Mouse (Mus musculus) gonadal fat pad, adult 2 months (tissue): Measurements from ENCODE around the gene Abcc5. TPM values are rescaled to one million over a fixed set of nuclear protein-coding genes. Genes with fewer than 3 reads are reported as not detected.
"Not testable (repeated sequence)": the region's sequence is repeated elsewhere in the genome, so short reads cannot be mapped to it uniquely, and the experiment has no call there.

Experiments
- DNase-seq: peaks from one replicate; pipeline ENCODE4 v3.0.0-alpha.2; 2012; ENCODE audit warnings: low read depth
- polyA plus RNA-seq: library from polyadenylated mRNA; depleted of rRNA; stranded (reverse); fragments of >200 nt; gene quantifications from 2 replicates; pipeline ENCODE4 v1.2.3, GENCODE M21; 2012; rRNA removed

Abcc5 gene
- polyA plus RNA-seq: 79.5 and 90.2 TPM in 2 replicates

- DNase-seq: no peak
Observed at GRCm38 (mm10) chr16:20425855-20426598, at the start of gene Abcc5. Gene Abcc5 (minus strand): TSS chr16:20426394.

- no peak for DNase-seq
Observed at GRCm38 (mm10) chr16:20475335-20475734, 49.1 kb upstream of the Abcc5 start.

GRCm38 (mm10) chr16:20474786-20475185, 48.6 kb upstream of the Abcc5 start:
- no peak for DNase-seq

- no peak for DNase-seq
Observed at GRCm38 (mm10) chr16:20474211-20474610, 48.0 kb upstream of the Abcc5 start.

GRCm38 (mm10) chr16:20473748-20474147, 47.6 kb upstream of the Abcc5 start:
- DNase-seq: no peak

GRCm38 (mm10) chr16:20471686-20472085, 45.5 kb upstream of the Abcc5 start:
- DNase-seq: no peak

GRCm38 (mm10) chr16:20470981-20471380, 44.8 kb upstream of the Abcc5 start:
- no peak for DNase-seq

- no peak for DNase-seq
Observed at GRCm38 (mm10) chr16:20464725-20465124, 38.5 kb upstream of the Abcc5 start.

GRCm38 (mm10) chr16:20458736-20459135, 32.5 kb upstream of the Abcc5 start:
- not testable (repeated sequence) for DNase-seq

- DNase-seq: no peak
Observed at GRCm38 (mm10) chr16:20456106-20456505, 29.9 kb upstream of the Abcc5 start.

- no peak for DNase-seq
Observed at GRCm38 (mm10) chr16:20454155-20454654, 28.0 kb upstream of the Abcc5 start.

GRCm38 (mm10) chr16:20451774-20452173, 25.6 kb upstream of the Abcc5 start:
- DNase-seq: no peak

- DNase-seq: no peak
Observed at GRCm38 (mm10) chr16:20445871-20446270, 19.7 kb upstream of the Abcc5 start.

- no peak for DNase-seq
Observed at GRCm38 (mm10) chr16:20444831-20445388, 18.7 kb upstream of the Abcc5 start.

- no peak for DNase-seq
Observed at GRCm38 (mm10) chr16:20442871-20443270, 16.7 kb upstream of the Abcc5 start.

GRCm38 (mm10) chr16:20438673-20439415, 12.7 kb upstream of the Abcc5 start:
- DNase-seq: no peak

- DNase-seq: not testable (repeated sequence)
Observed at GRCm38 (mm10) chr16:20438046-20438445, 11.9 kb upstream of the Abcc5 start.

GRCm38 (mm10) chr16:20436281-20436680, 10.1 kb upstream of the Abcc5 start:
- DNase-seq: no peak

- no peak for DNase-seq
Observed at GRCm38 (mm10) chr16:20429328-20429727, 3.1 kb upstream of the Abcc5 start.

GRCm38 (mm10) chr16:20427566-20427965, 1.4 kb upstream of the Abcc5 start:
- no peak for DNase-seq

- DNase-seq: no peak
Observed at GRCm38 (mm10) chr16:20424719-20425650, 1.2 kb downstream of the Abcc5 start.
